Mouse (Mus musculus) heart, adult 9 months (tissue): ENCODE measurements around the gene Tom1l2.

ENCODE experiments used
- DNase-seq, 2 experiments: peaks; one replicate each; pipeline ENCODE4 v3.0.0; 2022; ENCODE audit warnings: low spot score in 2 of 2

The Tom1l2 gene

GRCm38 (mm10) chr11:60176975-60177657 lies 175.6 kb downstream of the Tom1l2 start:
- DNase-seq = peak; percentile 49 to 52
